Mouse (Mus musculus): ENCODE data around the gene Spsb3. TPM values are rescaled to one million over a fixed set of nuclear protein-coding genes. Genes with fewer than 3 reads are reported as not detected.

Gene Spsb3
- polyA plus RNA-seq, 1 experiment, result 77.8 TPM

Other genes with a start within 250 kb of the Spsb3 start
- gene Slc9a3r2, start 236.3 kb upstream of the Spsb3 start, polyA plus RNA-seq (2012; rRNA removed), result 61.6 and 83.0 TPM in 2 replicates
- gene Npw, start 228.2 kb upstream of the Spsb3 start, polyA plus RNA-seq (2012; rRNA removed), result not detected in 2 replicates
- 51.3 and 56.6 TPM in 2 replicates for gene Zfp598, start 217.0 kb upstream of the Spsb3 start, polyA plus RNA-seq (2012; rRNA removed)
- 0.18 and 0.23 TPM in 2 replicates for gene Syngr3, start 196.7 kb upstream of the Spsb3 start, polyA plus RNA-seq (2012; rRNA removed)
- gene Gfer, start 190.5 kb upstream of the Spsb3 start, polyA plus RNA-seq (2012; rRNA removed), result 25.6 and 27.6 TPM in 2 replicates
- gene Noxo1, start 190.4 kb upstream of the Spsb3 start, polyA plus RNA-seq (2012; rRNA removed), result 6.2 and 7.1 TPM in 2 replicates
- 44.4 and 61.9 TPM in 2 replicates for gene Tbl3, start 179.0 kb upstream of the Spsb3 start, polyA plus RNA-seq (2012; rRNA removed)
- 2.3 and 3.4 TPM in 2 replicates for gene Rnf151, start 168.6 kb upstream of the Spsb3 start, polyA plus RNA-seq (2012; rRNA removed)
- 2,300 and 2,553 TPM in 2 replicates for gene Rps2, start 168.5 kb upstream of the Spsb3 start, polyA plus RNA-seq (2012; rRNA removed)
- gene Ndufb10, start 162.2 kb upstream of the Spsb3 start, polyA plus RNA-seq (2012; rRNA removed), result 370 and 426 TPM in 2 replicates
- gene Rpl3l, start 158.8 kb upstream of the Spsb3 start, polyA plus RNA-seq (2012; rRNA removed), result 31.1 and 36.7 TPM in 2 replicates
- 112 and 152 TPM in 2 replicates for gene Msrb1, start 150.0 kb upstream of the Spsb3 start, polyA plus RNA-seq (2012; rRNA removed)
- 26.1 and 35.8 TPM in 2 replicates for gene Hs3st6, start 133.7 kb upstream of the Spsb3 start, polyA plus RNA-seq (2012; rRNA removed)
- gene Meiob, start 82.4 kb upstream of the Spsb3 start, polyA plus RNA-seq (2012; rRNA removed), result 0.06 and 0.16 TPM in 2 replicates
- 134 and 172 TPM in 2 replicates for gene Hagh, start 46.5 kb upstream of the Spsb3 start, polyA plus RNA-seq (2012; rRNA removed)
- gene Fahd1, start 36.3 kb upstream of the Spsb3 start, polyA plus RNA-seq (2012; rRNA removed), result 12.6 and 13.1 TPM in 2 replicates
- gene Igfals, start 20.6 kb upstream of the Spsb3 start, polyA plus RNA-seq (2012; rRNA removed), result 18.9 and 70.3 TPM in 2 replicates
- 31.3 and 31.7 TPM in 2 replicates for gene Nubp2, start 294 bp upstream of the Spsb3 start, polyA plus RNA-seq (2012; rRNA removed)
- gene Eme2, start 8.4 kb downstream of the Spsb3 start, polyA plus RNA-seq (2012; rRNA removed), result 70.6 and 72.3 TPM in 2 replicates
- 142 and 181 TPM in 2 replicates for gene Mrps34, start 8.5 kb downstream of the Spsb3 start, polyA plus RNA-seq (2012; rRNA removed)
- 76.6 and 85.3 TPM in 2 replicates for gene Nme3, start 9.9 kb downstream of the Spsb3 start, polyA plus RNA-seq (2012; rRNA removed)
- 75.0 and 90.0 TPM in 2 replicates for gene Mapk8ip3, start 50.3 kb downstream of the Spsb3 start, polyA plus RNA-seq (2012; rRNA removed)
- 40.0 and 54.9 TPM in 2 replicates for gene Jpt2, start 74.0 kb downstream of the Spsb3 start, polyA plus RNA-seq (2012; rRNA removed)
- gene Cramp1l, start 129.1 kb downstream of the Spsb3 start, polyA plus RNA-seq (2012; rRNA removed), result 18.2 and 19.6 TPM in 2 replicates
- gene Ift140, start 129.4 kb downstream of the Spsb3 start, polyA plus RNA-seq (2012; rRNA removed), result 15.9 and 17.7 TPM in 2 replicates
- gene Tmem204, start 196.9 kb downstream of the Spsb3 start, polyA plus RNA-seq (2012; rRNA removed), result 37.6 and 53.0 TPM in 2 replicates
- 17.3 and 25.3 TPM in 2 replicates for gene Telo2, start 229.3 kb downstream of the Spsb3 start, polyA plus RNA-seq (2012; rRNA removed)
- gene Ptx4, start 234.1 kb downstream of the Spsb3 start, polyA plus RNA-seq (2012; rRNA removed), result 0.15 and 0.18 TPM in 2 replicates
- gene Clcn7, start 246.7 kb downstream of the Spsb3 start, polyA plus RNA-seq (2012; rRNA removed), result 82.7 and 93.5 TPM in 2 replicates